Mouse (Mus musculus): ENCODE measurements around the gene Ak6. TPM values are rescaled to one million over a fixed set of nuclear protein-coding genes. Genes with fewer than 3 reads are reported as not detected.

The Ak6 gene
- polyA plus RNA-seq, 1 experiment from 2014 or later, result 379 TPM

DNA sequence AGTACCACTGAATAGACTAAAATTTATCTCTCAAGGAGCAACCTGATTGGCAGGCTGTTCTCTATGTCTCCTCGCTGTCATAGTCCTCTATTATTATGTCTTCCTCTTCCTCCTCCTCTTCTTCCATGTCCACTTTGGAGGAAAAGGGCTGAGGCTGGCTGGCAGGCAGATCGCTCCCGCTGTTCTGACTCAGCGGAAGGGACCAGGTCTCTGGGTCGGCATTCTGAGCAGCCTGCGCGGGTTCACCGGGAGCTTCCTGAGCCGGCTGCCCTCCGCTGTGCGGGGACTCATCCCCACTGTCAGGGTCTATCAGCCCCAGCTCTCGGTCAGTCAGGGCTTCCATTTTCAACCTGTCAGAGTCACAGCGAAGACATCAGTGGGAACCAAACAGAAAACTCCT, 33.2 kb upstream of the Ak6 start:
- Histone ChIP-seq H3K9me3 (replicated peaks) (no peaks in the 10 kb centered on the region), H3K36me3 (ENCODE audit: poor library complexity, severe bottlenecking) (peaks cover 42% of the 10 kb centered on the region), H3K9ac (no peak overlapping the region), H3K4me2 (no peak overlapping the region), H3K4me3 (no peak overlapping the region), H3K27ac (no peak overlapping the region), H3K27me3 (peaks cover 23% of the 10 kb centered on the region), H3K4me1 (peaks cover 8% of the 10 kb centered on the region)
- 83% methylated on average over 13 of the region's 13 CpGs for WGBS
- ATAC-seq, result no peak

DNA sequence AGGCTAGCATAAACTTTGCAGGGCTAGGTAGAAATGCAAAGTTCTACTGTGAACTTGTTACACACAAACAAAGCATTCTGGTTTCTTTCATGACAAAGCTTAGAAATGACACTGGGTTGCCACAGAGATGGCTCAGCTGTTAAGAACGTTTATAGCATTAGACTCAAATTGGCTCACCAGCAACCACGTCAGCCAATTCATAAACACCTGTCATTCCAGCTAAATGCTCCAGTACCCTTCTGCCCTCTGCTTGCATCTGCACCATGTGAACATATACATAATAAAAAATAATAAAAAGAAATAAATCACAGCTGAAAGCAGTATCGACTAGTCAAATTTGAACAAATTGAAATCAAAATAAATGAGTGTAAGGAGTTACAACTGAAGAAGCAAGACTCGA, 28.5 kb upstream of the Ak6 start:
- H3K9ac ChIP-seq, result no peak overlapping the region
- no peak for ATAC-seq
- H3K4me2 ChIP-seq, result no peak overlapping the region
- H3K9me3 ChIP-seq (replicated peaks), result no peaks in the 10 kb centered on the region
- H3K36me3 ChIP-seq (ENCODE audit: poor library complexity, severe bottlenecking), result peaks cover 78% of the 10 kb centered on the region
- no peaks in the 10 kb centered on the region for H3K4me1 ChIP-seq
- 82% methylated on average over 4 of the region's 4 CpGs for WGBS
- no peak overlapping the region for H3K27ac ChIP-seq
- peaks cover 6% of the 10 kb centered on the region for H3K27me3 ChIP-seq
- no peak overlapping the region for H3K4me3 ChIP-seq

GRCm38 (mm10) chr13:100634106-100634691, 16.6 kb upstream of the Ak6 start:
- Histone ChIP-seq H3K4me2 (no peak overlapping the region), H3K9ac (no peak overlapping the region), H3K4me3 (no peak overlapping the region), H3K9me3 (replicated peaks) (no peaks in the 10 kb centered on the region), H3K27me3 (no peaks in the 10 kb centered on the region), H3K36me3 (ENCODE audit: poor library complexity, severe bottlenecking) (peaks cover 74% of the 10 kb centered on the region), H3K4me1 (no peaks in the 10 kb centered on the region), H3K27ac (no peak overlapping the region)
- ATAC-seq, result no peak
- WGBS, result 94% methylated on average over 3 of the region's 3 CpGs

GRCm38 (mm10) chr13:100642471-100643209, 8.1 kb upstream of the Ak6 start:
- H3K4me3 ChIP-seq, result no peak overlapping the region
- H3K9ac ChIP-seq, result no peak overlapping the region
- peaks cover 80% of the 10 kb centered on the region for H3K36me3 ChIP-seq (ENCODE audit: poor library complexity, severe bottlenecking)
- H3K27ac ChIP-seq, result no peak overlapping the region
- no peaks in the 10 kb centered on the region for H3K9me3 ChIP-seq (replicated peaks)
- no peaks in the 10 kb centered on the region for H3K27me3 ChIP-seq
- WGBS, result 95% methylated on average over 4 of the region's 4 CpGs
- H3K4me1 ChIP-seq, result no peaks in the 10 kb centered on the region
- no peak overlapping the region for H3K4me2 ChIP-seq
- ATAC-seq, result no peak

GRCm38 (mm10) chr13:100648223-100648622, 2.6 kb upstream of the Ak6 start:
- Histone ChIP-seq H3K4me2 (no peak overlapping the region), H3K4me3 (no peak overlapping the region), H3K36me3 (ENCODE audit: poor library complexity, severe bottlenecking) (peaks cover 44% of the 10 kb centered on the region), H3K27me3 (no peaks in the 10 kb centered on the region), H3K9me3 (replicated peaks) (no peaks in the 10 kb centered on the region), H3K27ac (no peak overlapping the region), H3K4me1 (peaks cover 14% of the 10 kb centered on the region), H3K9ac (no peak overlapping the region)
- ATAC-seq, result no peak
- WGBS, result 95% methylated on average over 8 of the region's 8 CpGs

- Histone ChIP-seq H3K9me3 (replicated peaks) (no peaks in the 10 kb centered on the region), H3K4me2 (peak within 1 kb of the TSS; percentile 86), H3K4me1 (peaks cover 14% of the 10 kb centered on the region), H3K9ac (peak within 1 kb of the TSS; percentile 90), H3K27me3 (no peaks in the 10 kb centered on the region), H3K27ac (peak within 1 kb of the TSS; percentile 97), H3K4me3 (peak within 1 kb of the TSS; percentile 97), H3K36me3 (ENCODE audit: poor library complexity, severe bottlenecking) (peaks cover 20% of the 10 kb centered on the region)
- WGBS, result under 1% methylated on average over 42 of the region's 63 CpGs
- ATAC-seq, result no peak
Measured at GRCm38 (mm10) chr13:100651439-100652186, 834 bp downstream of the Ak6 start, which contains the start of gene Taf9. Gene Taf9, plus strand, starts transcription at chr13:100651579.

DNA sequence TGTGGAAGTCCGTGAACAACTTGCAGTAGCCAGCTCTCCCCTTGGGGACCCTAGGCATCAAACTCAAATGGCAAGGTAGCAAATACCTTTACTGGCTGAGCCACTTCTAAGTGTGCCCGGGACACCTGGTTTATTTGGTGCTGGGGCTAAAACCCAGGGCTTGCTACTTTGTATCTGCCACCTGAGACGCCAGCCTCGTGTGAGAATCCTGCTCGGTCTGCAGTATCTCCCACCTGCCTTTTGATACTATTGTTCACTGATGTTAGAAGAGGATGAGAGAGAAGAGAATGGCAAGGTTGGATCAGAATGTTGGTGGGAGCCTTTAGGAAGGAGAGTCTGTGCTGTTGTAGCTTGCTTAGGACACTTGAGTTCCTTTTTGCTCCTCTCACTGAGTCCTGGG, 7.3 kb downstream of the Ak6 start:
- no peaks in the 10 kb centered on the region for H3K4me1 ChIP-seq
- peaks cover 18% of the 10 kb centered on the region for H3K36me3 ChIP-seq (ENCODE audit: poor library complexity, severe bottlenecking)
- no peak overlapping the region for H3K27ac ChIP-seq
- no peaks in the 10 kb centered on the region for H3K27me3 ChIP-seq
- H3K9ac ChIP-seq, result no peak overlapping the region
- no peak overlapping the region for H3K4me2 ChIP-seq
- WGBS, result 90% methylated on average over 5 of the region's 5 CpGs
- ATAC-seq, result no peak
- H3K9me3 ChIP-seq (replicated peaks), result no peaks in the 10 kb centered on the region
- H3K4me3 ChIP-seq, result no peak overlapping the region

DNA sequence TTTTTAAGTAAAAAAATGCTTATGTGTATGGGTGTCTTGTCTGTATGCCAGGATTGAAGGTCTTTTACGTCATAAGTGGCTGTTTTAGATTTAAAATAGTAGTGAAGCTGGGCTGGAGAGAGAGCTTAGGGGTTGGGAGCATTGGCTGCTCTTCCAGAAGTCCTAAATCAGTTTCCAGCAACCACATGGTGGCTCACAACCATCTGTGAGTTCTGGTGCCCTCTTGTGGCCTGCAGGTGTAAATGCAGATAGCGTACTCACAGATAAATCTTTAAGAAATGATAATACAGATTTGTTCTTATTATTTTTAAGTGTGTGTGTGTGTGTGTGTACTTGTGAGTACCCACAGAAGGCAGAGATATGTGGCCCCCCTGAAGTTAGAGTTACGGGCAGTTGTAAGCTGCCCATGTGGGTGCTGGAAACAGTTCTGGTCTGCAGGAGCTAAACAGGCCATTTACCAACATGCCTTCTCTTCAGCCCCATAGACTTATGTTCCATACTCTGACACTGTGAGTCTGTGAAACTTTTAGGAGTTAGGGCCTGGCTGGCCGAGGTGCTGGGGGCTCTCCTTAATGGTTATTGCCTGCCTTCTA, 9.2 kb downstream of the Ak6 start:
- no peaks in the 10 kb centered on the region for H3K27me3 ChIP-seq
- peaks cover 29% of the 10 kb centered on the region for H3K36me3 ChIP-seq (ENCODE audit: poor library complexity, severe bottlenecking)
- peak; percentile 58; the same call in 1 of the 2 replicates for ATAC-seq
- H3K4me1 ChIP-seq, result no peaks in the 10 kb centered on the region
- H3K27ac ChIP-seq, result no peak overlapping the region
- no peaks in the 10 kb centered on the region for H3K9me3 ChIP-seq (replicated peaks)
- H3K9ac ChIP-seq, result no peak overlapping the region
- H3K4me2 ChIP-seq, result no peak overlapping the region
- 51% methylated on average over 4 of the region's 4 CpGs for WGBS
- no peak overlapping the region for H3K4me3 ChIP-seq

- ATAC-seq, result peak; percentile 77; the same call in 1 of the 2 replicates
- no peaks in the 10 kb centered on the region for H3K9me3 ChIP-seq (replicated peaks)
Measured at GRCm38 (mm10) chr13:100669291-100670022, 18.7 kb downstream of the Ak6 start, which contains the start of gene Ccdc125. Gene Ccdc125, plus strand, starts transcription at chr13:100669717.

DNA sequence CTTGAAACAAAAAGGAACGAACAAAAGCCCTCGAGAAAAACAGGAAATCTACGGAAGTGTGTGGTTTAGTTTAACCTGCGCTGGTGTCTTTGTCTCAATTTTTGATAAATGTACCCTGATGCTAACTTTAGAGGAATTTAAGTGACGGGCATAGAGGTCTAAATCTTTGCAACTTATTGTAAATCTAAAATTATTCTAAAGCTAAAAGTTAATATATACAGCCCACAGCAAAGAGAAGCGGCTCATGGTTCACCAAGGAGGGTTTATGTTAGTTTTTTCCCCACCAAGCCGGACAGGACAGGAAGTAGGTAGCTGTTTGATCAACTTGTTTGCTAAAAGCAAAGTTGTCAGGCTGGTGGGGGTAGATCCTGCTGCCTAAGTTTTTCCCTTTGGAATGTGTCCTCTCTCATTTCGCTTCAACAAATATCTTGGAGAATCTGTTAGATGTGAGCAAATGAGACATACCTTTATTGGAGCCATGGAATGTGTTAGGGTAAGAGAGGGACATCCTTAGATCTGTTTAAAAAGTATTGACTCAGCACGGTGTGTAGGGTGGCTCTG, 19.5 kb downstream of the Ak6 start:
- Histone ChIP-seq H3K27me3 (peaks cover 3% of the 10 kb centered on the region; the same call in 1 of the 2 replicates), H3K9ac (peak overlapping the region; percentile 66; the same call in 1 of the 2 replicates), H3K36me3 (ENCODE audit: poor library complexity, severe bottlenecking) (peaks cover 13% of the 10 kb centered on the region), H3K4me2 (peak overlapping the region; percentile 78), H3K9me3 (replicated peaks) (no peaks in the 10 kb centered on the region), H3K4me1 (0 out of 2 replicates have a peak, but pooled peaks cover 5% of the 10 kb centered on the region), H3K4me3 (peak overlapping the region; percentile 54), H3K27ac (no peak overlapping the region)
- no peak for ATAC-seq
- 65% methylated on average over 9 of the region's 9 CpGs for WGBS

More at GRCm38 (mm10) chr13:100669291-100670022, 18.7 kb downstream of the Ak6 start, which contains the start of gene Ccdc125:
- Histone ChIP-seq H3K27ac (no peak within 1 kb of the TSS), H3K4me2 (peak within 1 kb of the TSS; percentile 78), H3K36me3 (ENCODE audit: poor library complexity, severe bottlenecking) (peaks cover 15% of the 10 kb centered on the region), H3K4me3 (peak within 1 kb of the TSS; percentile 54), H3K27me3 (peaks cover 3% of the 10 kb centered on the region; the same call in 1 of the 2 replicates), H3K9ac (peak within 1 kb of the TSS; percentile 66), H3K4me1 (0 out of 2 replicates have a peak, but pooled peaks cover 5% of the 10 kb centered on the region)
- under 1% methylated on average over 44 of the region's 44 CpGs for WGBS

Measured in forebrain, embryonic 13.5 days (tissue).